Mouse (Mus musculus) T-cell, adult 2 months (primary cell): ENCODE results near the gene Chst11.

Experiments
- DNase-seq: peaks from one replicate; pipeline ENCODE4 v3.0.0; 2022; ENCODE audit warnings: low spot score

Chst11 gene

DNA sequence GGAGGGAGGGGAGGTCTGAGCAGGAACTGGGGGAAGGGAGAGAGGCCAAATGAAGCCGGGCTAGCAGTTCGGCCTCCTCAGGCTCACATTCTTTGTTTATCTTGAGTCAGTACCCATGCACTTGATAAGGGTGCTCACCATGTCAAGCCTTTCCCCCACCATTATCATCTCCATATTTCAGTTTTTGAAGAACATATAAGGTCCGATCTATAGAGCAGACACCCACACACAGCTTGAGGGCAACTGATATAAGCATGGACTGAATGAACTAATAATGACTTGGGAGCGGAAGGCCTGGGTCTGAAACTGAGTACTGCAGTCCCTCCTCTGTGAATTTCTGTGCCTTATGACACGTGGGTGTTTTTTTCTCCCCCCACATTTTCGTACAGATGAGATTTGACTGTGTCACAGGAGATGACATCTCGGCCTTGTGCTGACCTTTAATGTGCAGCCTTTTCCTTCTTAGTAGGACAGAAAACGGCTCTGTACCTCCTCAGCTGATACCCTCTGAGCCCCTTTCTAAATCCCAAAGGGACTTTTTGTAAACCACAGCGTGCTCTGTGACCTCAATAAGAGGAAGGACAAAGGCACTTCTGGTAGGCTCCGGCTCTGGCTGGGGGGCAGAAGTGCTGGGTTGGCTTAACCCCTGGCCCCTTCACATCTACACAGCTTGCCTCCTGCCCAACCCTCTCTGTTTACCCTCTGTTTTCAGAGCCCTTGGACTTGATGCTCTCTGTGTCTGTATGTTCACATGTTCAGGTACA is 6.6 kb downstream of the Chst11 start:
- no peak for DNase-seq

DNA sequence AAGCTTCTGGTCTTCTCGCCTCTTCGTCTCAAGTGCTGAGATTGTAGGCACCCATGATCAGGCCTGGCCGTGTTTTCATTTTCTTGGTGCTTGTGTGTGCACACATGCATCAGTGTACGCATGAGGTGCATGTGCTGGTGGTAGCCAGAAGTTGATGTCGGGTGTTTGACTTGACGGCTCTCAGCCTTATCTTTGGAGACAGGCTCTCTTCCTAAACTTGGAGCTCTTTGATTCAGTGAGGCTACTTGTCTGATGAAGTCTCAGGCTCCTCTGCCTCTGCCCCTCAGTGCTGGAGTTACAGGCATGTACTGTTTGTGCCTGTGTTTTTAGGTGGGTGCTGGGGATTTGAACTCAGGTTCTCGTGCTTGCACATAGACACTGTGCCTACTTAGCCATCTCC is 9.0 kb downstream of the Chst11 start:
- DNase-seq: no peak

GRCm38 (mm10) chr10:82997460-82997859 is 12.2 kb downstream of the Chst11 start:
- DNase-seq: no peak

GRCm38 (mm10) chr10:83000169-83000568 is 14.9 kb downstream of the Chst11 start:
- DNase-seq: no peak

DNA sequence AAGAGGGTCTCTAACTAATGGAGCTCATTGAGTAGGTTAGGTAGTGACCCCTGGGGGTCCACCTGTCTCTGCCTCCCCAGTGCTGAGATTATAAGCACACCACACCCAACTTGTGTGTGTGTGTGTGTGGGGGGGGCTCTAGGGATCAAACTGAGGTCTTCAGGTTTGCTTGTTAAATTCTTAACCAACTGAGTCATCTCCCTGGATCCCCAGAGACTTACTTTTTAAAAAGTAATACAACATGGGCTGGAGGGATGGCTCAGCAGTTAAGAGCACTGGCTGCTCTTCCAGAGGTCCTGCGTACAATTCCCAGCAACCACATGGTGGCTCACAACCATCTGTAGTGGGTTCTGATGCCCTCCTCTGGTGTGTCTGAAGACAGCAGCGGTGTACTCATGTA is 15.4 kb downstream of the Chst11 start:
- DNase-seq: no peak

- DNase-seq: peak; percentile 3
Measured at GRCm38 (mm10) chr10:83003899-83004298, 18.6 kb downstream of the Chst11 start.

DNA sequence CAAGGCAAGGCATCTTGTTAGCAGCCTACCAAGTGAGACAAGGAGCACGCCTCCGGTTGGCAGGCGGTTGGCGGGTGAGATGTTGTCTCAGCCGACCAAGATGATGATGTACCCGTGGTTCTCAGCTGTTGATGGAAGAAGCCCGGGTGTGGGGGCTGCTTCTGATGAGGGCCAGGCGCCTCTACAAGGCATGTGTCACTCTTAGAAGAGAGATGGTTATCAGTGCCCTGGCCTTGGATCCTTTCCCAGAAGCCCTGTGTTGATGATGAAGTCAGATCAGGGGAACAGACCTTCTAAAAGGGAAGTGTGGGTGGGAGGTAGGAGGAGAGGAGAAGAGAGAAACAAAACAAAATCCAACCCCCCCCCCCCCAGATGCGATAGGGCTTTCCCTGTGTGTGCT is 19.1 kb downstream of the Chst11 start:
- peak; percentile 60 for DNase-seq

- no peak for DNase-seq
Measured at GRCm38 (mm10) chr10:83005003-83005402, 19.7 kb downstream of the Chst11 start.

DNA sequence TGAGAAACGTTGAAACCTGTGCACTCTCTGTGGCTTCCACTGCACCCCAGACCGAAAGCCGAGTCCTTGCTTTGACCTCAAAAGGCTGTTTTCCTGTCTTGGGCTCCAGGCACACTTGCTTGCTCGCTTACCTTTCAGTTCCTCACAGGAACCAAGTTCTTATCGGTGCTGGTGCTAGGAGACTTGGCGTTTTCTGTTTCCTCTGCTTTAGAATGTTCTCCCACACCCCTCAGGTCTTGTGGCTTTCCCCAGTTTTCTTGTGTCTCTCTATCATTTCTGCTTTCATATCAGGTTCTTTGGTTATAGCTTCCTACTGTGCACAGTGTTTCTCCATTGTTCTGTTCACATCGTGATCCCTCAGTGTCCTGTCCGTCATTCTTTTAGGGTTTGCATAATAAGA is 21.0 kb downstream of the Chst11 start:
- no peak for DNase-seq

DNA sequence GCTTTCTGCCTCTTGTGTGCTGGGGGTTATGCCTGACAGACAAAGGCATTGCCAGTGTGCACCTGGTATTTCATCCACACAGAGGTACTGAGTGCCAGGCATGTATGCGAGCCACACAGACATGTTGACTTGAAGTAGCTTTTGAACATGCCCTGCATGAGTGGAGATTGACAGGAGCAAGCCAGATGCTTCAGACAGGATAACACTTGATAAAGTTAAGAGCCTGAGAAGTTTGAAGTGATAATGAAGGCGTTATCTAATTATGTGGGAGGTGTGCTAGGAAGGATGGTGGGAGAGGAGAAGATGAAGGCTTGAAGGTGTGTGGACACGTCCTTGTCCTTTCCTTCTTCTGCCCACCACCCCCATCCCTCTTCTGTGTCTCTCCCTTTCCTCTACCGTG is 28.7 kb downstream of the Chst11 start:
- DNase-seq: no peak

- no peak for DNase-seq
Measured at GRCm38 (mm10) chr10:83015919-83016318, 30.6 kb downstream of the Chst11 start.

DNA sequence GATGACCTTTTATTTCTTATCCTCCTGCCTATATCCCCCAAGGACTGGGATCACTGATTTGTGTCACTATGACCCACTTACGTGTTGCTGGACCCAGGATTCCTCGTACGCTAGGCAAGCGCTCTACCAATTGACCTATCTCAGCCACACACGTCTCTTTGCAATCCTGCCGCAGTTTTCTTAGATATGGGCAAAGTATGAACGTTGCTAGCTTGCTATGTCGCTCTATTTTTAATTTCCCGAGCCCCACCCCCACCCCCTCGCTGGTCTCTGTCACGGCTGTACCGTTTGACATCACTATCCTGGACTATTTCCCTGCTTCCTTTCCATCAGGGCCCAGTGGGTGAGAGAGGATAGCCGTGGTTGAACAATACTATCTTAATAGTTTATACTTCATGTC is 31.5 kb downstream of the Chst11 start:
- no peak for DNase-seq

GRCm38 (mm10) chr10:83017760-83018498 is 32.6 kb downstream of the Chst11 start:
- DNase-seq: no peak

DNA sequence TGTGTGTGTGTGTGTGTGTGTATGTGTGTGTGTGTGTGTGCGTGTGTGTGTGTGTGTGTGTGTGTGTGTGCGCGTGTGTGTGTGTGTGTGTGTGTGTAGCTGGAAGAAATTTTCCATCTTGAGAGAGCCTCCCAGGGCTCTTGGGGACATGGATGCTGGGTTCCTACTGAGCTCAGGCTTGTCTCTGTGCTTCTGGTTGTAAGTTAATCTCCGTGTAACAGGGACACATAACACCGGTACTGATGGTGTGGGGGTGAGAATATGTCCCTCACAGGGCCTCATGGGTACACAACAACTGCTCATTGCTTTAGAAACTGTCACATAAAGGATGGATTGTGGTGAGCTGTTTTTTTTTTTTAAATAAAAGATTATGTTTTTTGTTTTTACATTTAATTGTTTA is 33.2 kb downstream of the Chst11 start:
- no peak for DNase-seq

- no peak for DNase-seq
Measured at GRCm38 (mm10) chr10:83019497-83020270, 34.4 kb downstream of the Chst11 start.

DNA sequence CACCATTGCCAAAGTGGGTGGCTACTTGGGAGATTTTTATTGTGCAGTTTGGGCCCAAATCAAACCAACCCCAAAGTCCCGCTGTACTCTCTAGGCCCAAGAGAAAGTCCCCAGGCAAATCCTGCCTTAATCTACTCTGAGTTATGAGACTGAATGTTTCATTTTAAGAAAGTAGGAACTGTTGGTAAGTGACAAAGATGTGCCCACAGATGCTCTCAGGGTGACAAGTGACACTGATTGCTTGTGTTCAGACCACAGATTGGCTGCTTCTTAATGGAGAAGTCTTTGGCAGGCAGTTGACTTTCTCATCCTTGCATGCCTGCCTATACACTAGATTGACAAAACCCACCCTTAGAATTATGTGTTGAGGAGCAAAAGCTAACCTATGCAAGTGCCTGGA is 37.3 kb downstream of the Chst11 start:
- DNase-seq: no peak

DNA sequence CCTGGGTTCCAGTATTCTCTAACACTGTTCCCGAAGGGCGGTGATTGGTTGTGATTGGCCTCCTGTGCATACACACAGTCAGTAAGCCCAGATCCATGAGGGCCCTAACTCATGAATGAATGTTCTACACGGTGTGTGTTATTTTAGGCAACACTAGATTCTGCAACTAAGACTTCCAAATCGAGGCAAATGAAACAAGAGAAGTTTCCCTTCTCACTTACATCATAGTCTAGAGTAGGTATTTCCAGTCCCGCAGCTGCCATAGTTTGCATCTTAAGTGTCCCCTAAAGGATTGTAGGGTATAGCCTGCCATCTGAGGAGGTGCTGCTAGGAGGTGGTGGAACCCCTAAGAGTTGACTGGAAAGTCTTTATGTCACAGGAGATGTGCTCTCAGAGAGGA is 40.9 kb downstream of the Chst11 start:
- no peak for DNase-seq

- DNase-seq: no peak
Measured at GRCm38 (mm10) chr10:83027673-83028072, 42.4 kb downstream of the Chst11 start.

DNA sequence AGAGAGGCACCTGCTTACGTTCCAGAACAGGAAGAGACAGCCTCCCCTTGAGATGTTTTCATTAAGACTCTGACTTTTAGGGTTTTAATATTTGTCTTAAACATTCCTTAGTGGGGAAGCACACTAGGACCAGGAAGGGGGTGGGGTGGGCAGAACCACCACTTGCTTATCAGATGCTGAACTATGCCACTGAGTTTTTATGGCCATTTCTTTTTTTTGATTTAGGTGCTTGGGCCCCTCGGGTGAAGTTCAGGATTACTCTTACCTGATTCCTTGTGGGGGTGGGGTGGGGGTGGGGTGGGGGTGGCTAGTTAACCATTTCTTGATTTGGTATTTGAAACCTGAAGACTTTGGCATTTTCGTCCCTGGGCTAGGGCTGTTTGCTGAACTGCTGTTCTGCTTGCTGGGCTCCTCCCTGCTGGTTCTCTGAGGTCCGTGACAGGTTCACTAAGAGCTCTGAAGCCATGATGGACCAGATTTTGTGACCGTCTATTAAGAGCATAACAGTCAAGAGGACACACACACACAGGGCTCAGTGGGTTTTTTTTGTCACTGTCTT is 44.9 kb downstream of the Chst11 start:
- DNase-seq: no peak

GRCm38 (mm10) chr10:83030928-83031327 is 45.6 kb downstream of the Chst11 start:
- no peak for DNase-seq

DNA sequence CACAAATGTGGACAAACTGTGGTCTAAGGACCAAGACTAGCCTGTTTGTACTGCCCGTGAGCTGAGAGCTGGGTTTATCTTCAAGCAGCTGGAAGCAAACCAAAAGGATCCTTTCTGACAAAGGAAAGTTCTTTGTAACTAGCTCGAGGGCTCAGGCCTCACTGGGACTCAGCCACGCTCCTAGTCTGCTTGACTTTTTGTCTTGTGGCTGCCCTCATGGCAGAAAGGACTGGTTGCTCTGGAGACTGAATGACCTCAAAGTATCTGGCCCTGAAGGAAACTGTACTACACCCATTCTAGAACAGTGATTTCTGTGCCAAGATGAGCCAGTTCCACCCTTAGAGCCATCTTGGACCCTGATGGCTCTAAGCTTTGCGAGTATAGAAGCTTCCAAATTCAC is 46.3 kb downstream of the Chst11 start:
- DNase-seq: no peak

GRCm38 (mm10) chr10:83032559-83032958 is 47.3 kb downstream of the Chst11 start:
- no peak for DNase-seq
